In genomic region chr15:63989651-63990050, GRCm38 (mm10) we compare ENCODE assay signal across 21 mouse cellular contexts.
A peak's percentile ranks its signal among the peaks of the same experiment; 100 is the strongest.
DNase-seq lines count a peak whose midpoint lies in the region; ATAC-seq and TF ChIP-seq lines count a peak whose summit lies in the region.
"Had no signal": no experiment of that assay in that cellular context is flagged by ENCODE, and none has a peak within 500 bp of the region (broad histone marks: within the 10 kb centered on the region; RNA-seq: fewer than 3 reads in every experiment).

No protein-coding gene starts in this region.

- intact Hi-C loops in heart, adult 2 months (cut with DNase I), result no loop called here

- H3K4me2 ChIP-seq in heart, embryonic 13.5 days, result no peak overlapping the region
- no peak overlapping the region for H3K4me2 ChIP-seq in heart, embryonic 11.5 days
- H3K4me2 ChIP-seq: forebrain, embryonic 13.5 days; heart, embryonic 12.5 days; hindbrain, embryonic 15.5 days had no signal

- H3K9ac ChIP-seq in heart, embryonic 13.5 days, result no peak overlapping the region
- H3K9ac ChIP-seq in heart, adult 2 months (ENCODE audit: low read depth, low read length), result no peak overlapping the region
- no peak overlapping the region for H3K9ac ChIP-seq in MEL (ENCODE audit: control insufficient read depth, low read depth, low read length, poor library complexity, severe bottlenecking)
- no peak overlapping the region for H3K9ac ChIP-seq in heart, embryonic 11.5 days (ENCODE audit: low read depth, low read length)
- H3K9ac ChIP-seq: forebrain, embryonic 13.5 days; forebrain, postnatal 0 days; heart, embryonic 12.5 days; hindbrain, embryonic 15.5 days had no signal

- ATAC-seq in heart, embryonic 13.5 days (ENCODE audit: extremely low read depth, insufficient number of reproducible peaks, low FRiP score, low TSS enrichment), result no peak
- peak; percentile 70 for ATAC-seq in inflammation-experienced regulatory T-cells, adult 6 months
- ATAC-seq in heart, embryonic 11.5 days (replicated peaks; ENCODE audit: insufficient number of reproducible peaks, low FRiP score, low TSS enrichment), result no peak
- ATAC-seq: forebrain, embryonic 13.5 days; forebrain, postnatal 0 days had no signal

- TF ChIP-seq EP300 in heart, adult 2 months (IDR thresholded peaks at IDR 0.05; ENCODE audit: insufficient read depth, low read depth, low read length), result no peak
- no peak for TF ChIP-seq EP300 in MEL (IDR thresholded peaks at IDR 0.05; ENCODE audit: low read depth in 1 of 2, low read length in 2 of 2)

- H3K36me3 ChIP-seq in heart, embryonic 13.5 days, result 0 out of 2 replicates have a peak, but pooled peaks cover 3% of the 10 kb centered on the region
- peaks cover 3% of the 10 kb centered on the region for H3K36me3 ChIP-seq in heart, adult 2 months (ENCODE audit: control insufficient read depth, insufficient read depth, low read length)
- H3K36me3 ChIP-seq in MEL (ENCODE audit: control insufficient read depth in 1 of 2, insufficient read depth in 2 of 2, low read length in 2 of 2), result peaks cover 12 to 69% of the 10 kb centered on the region in 2 experiments
- H3K36me3 ChIP-seq in heart, embryonic 11.5 days (ENCODE audit: control insufficient read depth, insufficient read depth, low read length), result no peaks in the 10 kb centered on the region
- peaks cover 3% of the 10 kb centered on the region; the same call in 1 of the 2 replicates for H3K36me3 ChIP-seq in heart, embryonic 10.5 days
- H3K36me3 ChIP-seq: hindbrain, embryonic 15.5 days had no signal

- 92% methylated on average over 2 of the region's 2 CpGs for WGBS in heart, embryonic 13.5 days
- WGBS in heart, adult 2 months, result 87% methylated on average over 2 of the region's 2 CpGs
- 86% methylated on average over 2 of the region's 2 CpGs for WGBS in heart, embryonic 11.5 days (ENCODE audit: insufficient replicate concordance)
- 86% methylated on average over 2 of the region's 2 CpGs for WGBS in heart, embryonic 10.5 days

- H3K27ac ChIP-seq in heart, embryonic 13.5 days (replicated peaks), result 0 out of 2 replicates have a peak overlapping the region, but pooled peaks have one; percentile 42
- H3K27ac ChIP-seq in heart, adult 2 months, result no peak overlapping the region
- H3K27ac ChIP-seq in MEL (ENCODE audit: control insufficient read depth, low read depth, low read length), result no peak overlapping the region
- H3K27ac ChIP-seq in heart, embryonic 11.5 days (ENCODE audit: low read depth, low read length), result no peak overlapping the region
- H3K27ac ChIP-seq in heart, embryonic 10.5 days, result no peak overlapping the region
- H3K27ac ChIP-seq: embryonic facial prominence, embryonic 10.5 days; forebrain, embryonic 13.5 days; gastrocnemius, adult 2 months; hindbrain, embryonic 15.5 days had no signal

- TF ChIP-seq RAD21 in MEL (IDR thresholded peaks at IDR 0.05; ENCODE audit: low read depth, low read length), result no peak

- H3K4me1 ChIP-seq in heart, embryonic 13.5 days, result peaks cover 14% of the 10 kb centered on the region
- H3K4me1 ChIP-seq in heart, adult 2 months (ENCODE audit: control insufficient read depth, insufficient read depth, low read length), result no peaks in the 10 kb centered on the region
- peaks cover 10 to 17% of the 10 kb centered on the region in 2 experiments for H3K4me1 ChIP-seq in MEL (ENCODE audit: control insufficient read depth in 1 of 2, insufficient read depth in 2 of 2, low read length in 2 of 2)
- H3K4me1 ChIP-seq in heart, embryonic 11.5 days (ENCODE audit: control insufficient read depth, insufficient read depth, low read length), result 0 out of 2 replicates have a peak, but pooled peaks cover 4% of the 10 kb centered on the region
- peaks cover 7% of the 10 kb centered on the region; the same call in 1 of the 2 replicates for H3K4me1 ChIP-seq in heart, embryonic 10.5 days
- H3K4me1 ChIP-seq: embryonic facial prominence, embryonic 10.5 days; forebrain, embryonic 13.5 days; hindbrain, embryonic 15.5 days had no signal

- TF ChIP-seq POLR2A in heart, adult 2 months (IDR thresholded peaks at IDR 0.05; ENCODE audit: insufficient read depth, low read depth, low read length), result no peak
- no peak for TF ChIP-seq POLR2A in MEL (IDR thresholded peaks at IDR 0.05; ENCODE audit: control insufficient read depth in 1 of 2, insufficient read depth in 1 of 2, low read depth in 1 of 2, low read length in 2 of 2, poor library complexity in 1 of 2)

- H3K4me3 ChIP-seq in heart, embryonic 13.5 days, result no peak overlapping the region
- H3K4me3 ChIP-seq in heart, adult 2 months, result no peak overlapping the region
- H3K4me3 ChIP-seq in MEL (ENCODE audit: control insufficient read depth in 1 of 2, insufficient read depth in 1 of 2, low read depth in 2 of 2, low read length in 2 of 2), result no peak overlapping the region
- no peak overlapping the region for H3K4me3 ChIP-seq in heart, embryonic 11.5 days (ENCODE audit: low read depth, low read length)
- no peak overlapping the region for H3K4me3 ChIP-seq in heart, embryonic 10.5 days
- H3K4me3 ChIP-seq: embryonic facial prominence, embryonic 10.5 days; forebrain, embryonic 13.5 days; gastrocnemius, adult 2 months; heart, embryonic 12.5 days; hindbrain, embryonic 15.5 days had no signal

- H3K9me3 ChIP-seq in heart, embryonic 13.5 days, result no peaks in the 10 kb centered on the region
- no peaks in the 10 kb centered on the region for H3K9me3 ChIP-seq in MEL (replicated peaks; ENCODE audit: insufficient read depth, low read length)
- no peaks in the 10 kb centered on the region for H3K9me3 ChIP-seq in heart, embryonic 11.5 days (replicated peaks; ENCODE audit: control insufficient read depth, low read length)
- no peaks in the 10 kb centered on the region for H3K9me3 ChIP-seq in heart, embryonic 10.5 days
- H3K9me3 ChIP-seq: embryonic facial prominence, embryonic 10.5 days; forebrain, embryonic 13.5 days; G1E; heart, embryonic 12.5 days; hindbrain, embryonic 15.5 days had no signal

- no peak for DNase-seq in heart, adult 2 months
- peak; percentile 77 for DNase-seq in CD4-positive helper T cell, adult 2 months (ENCODE audit: low read depth, low spot score)
- DNase-seq in MEL (ENCODE audit: low read depth, low spot score), result no peak
- no peak for DNase-seq in heart, embryonic 10.5 days (ENCODE audit: low spot score)
- DNase-seq: adrenal gland, adult 8-10 months; adrenal gland, postnatal 36 days; B cell, adult 2 months; cerebellum, adult 2 months; gastrocnemius, adult 2 months; gastrocnemius, postnatal 36 days; heart, adult 11 months; heart, postnatal 36 days had no signal

- no peak for TF ChIP-seq CTCF in heart, adult 2 months (IDR thresholded peaks at IDR 0.05)
- TF ChIP-seq CTCF in MEL (IDR thresholded peaks at IDR 0.05 in 2 of 3, conservative IDR thresholded peaks at IDR 0.05 in 1 of 3; ENCODE audit: control insufficient read depth in 1 of 3, insufficient read depth in 1 of 3, low read depth in 2 of 3, low read length in 3 of 3, poor library complexity in 1 of 3, severe bottlenecking in 1 of 3), result no peak

- H3K27me3 ChIP-seq in heart, embryonic 13.5 days (replicated peaks), result no peaks in the 10 kb centered on the region
- H3K27me3 ChIP-seq in heart, adult 2 months (ENCODE audit: control insufficient read depth, insufficient read depth, low read length), result no peaks in the 10 kb centered on the region
- H3K27me3 ChIP-seq in MEL (ENCODE audit: control insufficient read depth in 1 of 2, insufficient read depth in 2 of 2, low read length in 2 of 2), result no peaks in the 10 kb centered on the region
- no peaks in the 10 kb centered on the region for H3K27me3 ChIP-seq in heart, embryonic 11.5 days (ENCODE audit: control insufficient read depth, insufficient read depth, low read length)
- H3K27me3 ChIP-seq in heart, embryonic 10.5 days (ENCODE audit: insufficient read depth, poor library complexity, severe bottlenecking), result no peaks in the 10 kb centered on the region
- H3K27me3 ChIP-seq: forebrain, embryonic 13.5 days; heart, embryonic 12.5 days; hindbrain, embryonic 15.5 days had no signal

- H3K79me2 ChIP-seq in heart, adult 2 months (replicated peaks; ENCODE audit: control insufficient read depth, insufficient read depth, low read length), result peaks cover 2% of the 10 kb centered on the region; the same call in 1 of the 2 replicates
- peaks cover 55% of the 10 kb centered on the region for H3K79me2 ChIP-seq in MEL (ENCODE audit: control insufficient read depth, insufficient read depth, low read length, poor library complexity)

TF ChIP-seq in MEL, 35 proteins besides CTCF, POLR2A, EP300 and RAD21:
- TF ChIP-seq GATA1 (IDR thresholded peaks at IDR 0.05; ENCODE audit: low read depth, low read length) (0 out of 2 replicates have a peak, but pooled peaks have one; percentile 3), SMC3 (IDR thresholded peaks at IDR 0.05; ENCODE audit: low read depth, low read length) (no peak)
